Mouse (Mus musculus): ENCODE measurements at regions not wholly inside any gene's neighbourhood (a gene's known extent, or its start where the extent isn't known, plus 50 kb on each side); places are given as distances from the start of the nearest gene placed in this dataset.

GRCm38 (mm10) chr13:101219568-101219967, 386.3 kb upstream of the Slc30a5 start:
- DNase-seq (ENCODE audit: low spot score in 2 of 2): no peak

DNA sequence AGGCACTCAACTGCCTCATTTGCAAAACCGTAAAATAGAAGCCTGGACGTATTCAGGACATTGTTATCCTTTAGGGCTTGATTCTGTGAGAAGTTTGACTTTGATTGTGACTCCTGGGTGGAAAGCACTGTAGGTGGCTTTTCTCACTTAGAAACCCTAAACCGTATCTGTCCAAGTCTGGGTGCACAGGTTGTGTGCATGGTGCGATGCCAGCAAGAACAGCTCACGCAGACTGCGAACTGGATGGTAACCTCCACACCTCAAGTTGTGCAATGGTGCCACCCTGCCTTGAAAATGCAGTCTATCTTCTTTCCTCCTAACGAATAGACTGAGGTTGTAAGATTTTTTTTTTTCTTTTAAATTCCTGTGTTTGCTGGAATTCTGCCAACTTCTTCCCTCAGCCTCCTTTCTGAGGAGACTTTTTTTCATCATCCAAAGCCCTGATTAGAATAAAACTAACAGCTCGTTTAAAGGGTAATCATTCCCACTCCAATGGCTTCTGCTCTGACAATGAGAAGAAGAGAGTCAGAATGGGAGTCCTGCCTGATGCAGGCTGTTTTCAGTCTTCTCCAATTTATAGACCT, 383.8 kb upstream of the Slc30a5 start:
- no peak for DNase-seq (ENCODE audit: low spot score in 2 of 2)

GRCm38 (mm10) chr13:101216421-101216820, 383.2 kb upstream of the Slc30a5 start:
- no peak for DNase-seq (ENCODE audit: low spot score in 2 of 2)

DNA sequence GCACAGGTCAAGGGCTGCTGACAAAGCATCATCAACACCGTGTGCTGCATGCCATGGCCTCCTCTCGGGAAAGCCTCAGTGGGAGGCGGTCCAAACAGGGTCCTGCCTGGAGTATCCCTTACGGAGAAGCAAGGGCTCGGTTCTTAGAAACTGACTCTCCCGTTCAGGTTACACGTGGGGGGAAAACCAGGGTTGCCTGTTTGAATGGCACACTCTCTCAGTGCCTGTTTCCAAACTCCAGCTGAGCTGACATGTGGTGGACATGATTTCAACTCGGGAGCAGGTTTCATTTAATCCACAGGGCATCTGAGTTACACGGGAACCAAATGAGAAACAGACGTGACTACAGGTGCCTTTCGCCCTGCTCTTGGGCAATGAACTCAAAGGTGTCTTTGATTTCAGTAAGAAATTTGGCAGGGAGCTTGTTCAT, 382.6 kb upstream of the Slc30a5 start:
- no peak for DNase-seq (ENCODE audit: low spot score in 2 of 2)

DNA sequence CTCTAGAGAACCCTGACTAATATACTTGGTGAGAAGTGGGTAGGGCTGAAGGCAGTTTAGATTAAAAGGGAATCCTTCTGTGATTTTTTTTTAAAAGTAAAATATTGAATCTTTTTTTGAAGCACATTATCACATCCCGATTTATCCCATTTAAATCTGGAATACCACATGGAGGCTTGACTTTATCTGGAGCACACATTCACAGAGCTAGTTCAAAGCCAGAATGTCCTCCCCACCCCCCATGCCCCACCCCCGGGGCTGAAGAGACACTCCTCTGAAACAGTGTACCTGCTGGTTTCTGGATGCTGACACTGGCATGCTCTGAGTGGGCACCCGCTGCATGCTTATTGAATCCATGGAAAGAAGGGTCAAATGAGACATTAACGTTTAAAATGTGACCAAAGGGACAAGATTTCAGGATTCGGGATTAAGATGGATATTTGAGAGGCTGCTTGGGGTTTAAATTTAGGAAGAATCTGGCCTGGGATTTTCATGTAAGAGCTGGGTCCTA, 382.0 kb upstream of the Slc30a5 start:
- DNase-seq (ENCODE audit: low spot score in 2 of 2): no peak

- no peak for DNase-seq (ENCODE audit: low spot score in 2 of 2)
Measured at GRCm38 (mm10) chr13:101214094-101214493, 380.9 kb upstream of the Slc30a5 start.

DNA sequence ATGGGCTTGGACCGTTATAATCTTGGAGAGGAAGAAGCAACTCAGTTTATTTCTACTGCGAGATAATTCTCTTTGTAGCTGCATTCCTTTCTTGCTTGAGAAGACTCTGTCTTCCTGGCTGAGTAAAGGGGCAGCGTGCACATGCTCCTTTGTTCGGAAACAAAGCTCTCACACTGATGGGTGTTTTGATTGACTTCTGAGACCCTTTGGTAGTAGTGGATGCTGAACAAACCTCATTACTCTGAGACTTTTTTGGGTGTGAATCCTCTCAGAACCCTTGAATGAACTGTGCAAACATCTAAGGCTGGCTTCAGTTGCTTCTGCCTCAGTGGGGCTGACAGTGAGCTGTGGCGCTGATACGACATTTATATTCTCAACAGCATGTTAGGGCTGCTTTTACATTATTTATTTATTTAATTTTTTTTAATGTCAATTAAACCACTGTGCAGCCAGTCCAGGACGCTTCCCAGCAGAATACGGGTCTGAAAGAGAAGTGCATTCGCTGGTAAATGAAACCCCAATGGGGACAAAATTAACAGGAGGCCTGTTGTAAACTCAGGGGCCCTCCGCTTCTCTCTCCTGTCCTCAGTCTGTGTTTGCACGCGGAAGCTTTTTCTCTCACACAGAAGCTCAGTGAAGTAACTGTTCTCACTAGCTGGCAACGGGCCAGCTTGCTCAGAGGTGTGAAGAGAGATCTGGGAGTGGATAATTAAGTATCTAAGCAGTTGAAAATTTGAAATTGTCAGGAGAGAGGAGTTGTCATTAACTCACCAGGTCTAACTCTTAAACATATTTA, 380.1 kb upstream of the Slc30a5 start:
- no peak for DNase-seq (ENCODE audit: low spot score in 2 of 2)

GRCm38 (mm10) chr13:101212341-101212895, 379.2 kb upstream of the Slc30a5 start:
- DNase-seq (ENCODE audit: low spot score in 2 of 2): no peak

GRCm38 (mm10) chr13:101208788-101209187, 375.6 kb upstream of the Slc30a5 start:
- no peak for DNase-seq (ENCODE audit: low spot score in 2 of 2)

GRCm38 (mm10) chr13:101203463-101203862, 370.2 kb upstream of the Slc30a5 start:
- no peak for DNase-seq (ENCODE audit: low spot score in 2 of 2)

GRCm38 (mm10) chr13:101202565-101203313, 369.5 kb upstream of the Slc30a5 start:
- DNase-seq (ENCODE audit: low spot score in 2 of 2): no peak

DNA sequence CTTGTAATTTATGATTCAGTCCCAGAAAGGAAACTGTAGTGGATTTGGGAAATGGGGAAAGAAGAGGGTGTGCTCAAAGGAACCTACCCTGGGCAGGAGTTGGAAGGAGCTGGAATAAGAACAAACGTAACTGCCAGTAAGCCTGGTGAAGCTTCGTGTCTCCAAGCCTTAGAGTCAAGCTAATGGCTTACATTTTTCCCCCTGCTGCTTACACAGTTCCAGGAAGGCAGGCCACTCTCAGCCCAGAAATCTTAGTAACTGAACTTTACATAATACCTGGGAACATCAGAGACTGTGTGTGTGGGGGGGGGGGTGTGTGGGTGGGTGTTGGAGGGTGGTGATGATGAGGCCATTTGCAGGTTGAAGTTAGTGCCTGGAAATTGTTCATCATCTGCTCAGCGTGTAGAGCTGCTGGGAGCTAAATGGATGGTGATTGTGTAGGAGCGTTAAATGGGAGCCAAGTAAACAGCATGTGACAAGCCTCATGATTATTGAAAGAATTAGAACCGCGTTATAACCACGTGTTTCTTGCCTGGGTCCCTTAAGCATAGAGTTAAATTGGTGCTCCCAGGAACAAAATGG, 357.1 kb upstream of the Slc30a5 start:
- no peak for DNase-seq (ENCODE audit: low spot score in 2 of 2)

DNA sequence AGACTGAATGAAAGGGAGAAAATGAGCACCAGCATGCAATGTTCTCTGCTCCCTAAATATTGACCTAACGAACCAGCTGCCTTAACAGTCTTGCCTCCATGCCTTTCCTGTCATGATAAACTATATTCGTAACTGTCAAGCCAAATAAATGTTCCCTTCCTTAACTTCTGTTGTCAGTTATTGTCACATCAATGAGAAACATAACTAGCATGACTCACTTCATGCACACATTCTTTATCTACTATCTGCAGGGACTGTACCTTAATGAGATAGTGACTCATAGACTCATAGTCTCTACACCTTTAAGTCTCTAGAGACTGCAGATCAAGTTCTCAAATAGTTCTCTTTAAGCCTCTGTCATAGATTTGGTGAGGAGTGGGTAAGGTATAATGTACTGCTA, 349.2 kb upstream of the Slc30a5 start:
- no peak for DNase-seq (ENCODE audit: low spot score in 2 of 2)

- no peak for DNase-seq (ENCODE audit: low spot score in 2 of 2)
Measured at GRCm38 (mm10) chr13:101175017-101175689, 341.9 kb upstream of the Slc30a5 start.

- DNase-seq (ENCODE audit: low spot score in 2 of 2): no peak
Measured at GRCm38 (mm10) chr13:101161768-101162167, 328.5 kb upstream of the Slc30a5 start.

GRCm38 (mm10) chr13:101159878-101160277, 326.7 kb upstream of the Slc30a5 start:
- no peak for DNase-seq (ENCODE audit: low spot score in 2 of 2)

DNA sequence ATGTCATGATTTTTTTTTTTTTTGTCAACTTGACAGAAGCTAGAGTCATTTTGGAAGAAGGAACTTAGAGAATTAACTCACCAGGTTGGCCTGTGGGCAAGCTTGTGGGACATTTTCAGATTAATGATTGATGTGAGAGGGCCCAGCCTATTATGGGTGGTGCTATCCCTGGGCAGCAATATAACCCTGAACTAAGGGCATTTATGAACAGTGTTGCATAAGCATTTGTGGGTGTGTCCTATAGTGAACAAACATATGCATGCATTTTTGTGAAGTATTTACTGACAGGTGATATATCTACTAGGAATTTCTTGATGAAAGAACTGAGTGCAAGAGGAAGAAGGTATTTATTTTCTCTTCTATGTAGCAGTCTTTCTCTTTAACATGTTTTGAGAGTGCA, 320.5 kb upstream of the Slc30a5 start:
- DNase-seq (ENCODE audit: low spot score in 2 of 2): no peak

GRCm38 (mm10) chr13:101142761-101143160, 309.5 kb upstream of the Slc30a5 start:
- DNase-seq (ENCODE audit: low spot score in 2 of 2): no peak

DNA sequence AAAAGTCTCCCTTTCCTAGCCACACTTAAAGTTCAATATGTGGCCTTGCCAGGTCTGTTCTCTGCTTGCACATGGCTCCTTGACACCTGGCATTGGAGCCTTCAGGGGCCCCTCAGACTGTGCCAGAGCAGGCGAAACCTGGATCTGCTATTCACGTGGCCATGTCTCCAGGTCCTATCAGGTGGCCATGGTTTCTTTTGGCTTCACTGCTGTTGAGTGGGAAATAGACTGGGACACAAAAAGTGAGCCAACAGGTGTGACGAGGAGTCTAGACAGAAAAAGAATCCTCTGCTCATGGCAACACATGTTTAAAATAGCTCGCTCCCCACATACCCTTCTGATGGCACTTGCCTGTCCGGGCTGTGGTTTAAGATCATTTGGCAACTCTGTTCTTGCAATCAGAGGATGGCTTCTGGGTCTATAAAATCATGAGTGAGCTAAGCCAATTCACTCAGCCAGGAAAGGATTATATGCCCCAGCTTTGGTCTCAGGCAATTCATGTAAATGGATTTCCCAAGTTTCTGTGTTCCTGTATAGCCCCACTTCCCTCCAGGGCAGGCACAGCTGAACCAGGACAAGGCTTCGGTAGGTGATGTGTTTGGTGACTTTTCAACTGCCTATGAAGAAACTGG, 309.0 kb upstream of the Slc30a5 start:
- DNase-seq (ENCODE audit: low spot score in 2 of 2): no peak

GRCm38 (mm10) chr13:101129466-101129865, 296.2 kb upstream of the Slc30a5 start:
- no peak for DNase-seq (ENCODE audit: low spot score in 2 of 2)

DNA sequence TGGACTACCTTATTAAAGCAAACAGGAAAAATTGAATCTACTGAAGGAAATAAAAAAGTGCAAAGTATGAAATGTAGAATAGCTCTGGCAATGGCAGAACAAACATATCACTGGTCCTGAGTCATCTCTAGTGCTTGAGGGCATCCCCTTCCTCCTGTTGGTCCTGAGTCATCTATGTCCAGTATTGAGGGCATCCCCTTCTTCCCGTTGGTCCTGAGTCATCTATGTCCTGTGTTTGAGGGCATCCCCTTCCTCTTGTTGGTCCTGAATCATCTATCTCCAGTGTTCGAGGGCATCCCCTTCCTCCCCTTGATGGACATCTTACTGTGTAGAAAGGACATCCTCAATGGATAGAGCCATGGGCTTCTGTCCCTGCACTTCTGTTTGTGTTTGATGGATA, 294.6 kb upstream of the Slc30a5 start:
- DNase-seq (ENCODE audit: low spot score in 2 of 2): no peak
